Mouse (Mus musculus): Measurements from ENCODE around the gene Lpar2. TPM values are rescaled to one million over a fixed set of nuclear protein-coding genes. Genes with fewer than 3 reads are reported as not detected.

Gene Lpar2
- polyA plus RNA-seq, 1 experiment, result 0.54 TPM

DNA sequence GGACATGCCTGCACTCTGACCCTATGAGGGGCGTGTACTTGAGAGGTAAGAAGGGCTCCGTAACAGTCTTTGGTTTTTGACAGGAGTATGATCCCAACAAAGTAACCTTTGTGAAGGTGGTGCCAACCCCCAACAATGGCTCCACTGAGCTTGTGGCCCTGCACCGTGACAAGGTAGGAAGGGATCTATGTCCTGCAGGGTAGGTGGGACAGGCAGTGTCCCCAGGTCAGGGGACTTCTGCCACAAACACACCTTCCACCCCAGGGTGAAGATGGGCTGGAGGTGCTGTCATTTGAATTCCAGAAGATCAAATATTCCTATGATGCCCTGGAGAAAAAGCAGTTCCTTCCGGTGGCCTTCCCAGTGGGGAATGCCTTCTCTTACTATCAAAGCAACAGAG is 28.6 kb upstream of the Lpar2 start:
- Histone ChIP-seq H3K27ac (ENCODE audit: insufficient read depth, low read length) (no peak overlapping the region), H3K4me3 (ENCODE audit: insufficient read depth, low read length) (no peak overlapping the region), H3K4me1 (ENCODE audit: control insufficient read depth, insufficient read depth, low read length) (peaks cover 1% of the 10 kb centered on the region; the same call in 1 of the 2 replicates)
- TF ChIP-seq POLR2A (IDR thresholded peaks at IDR 0.05; ENCODE audit: extremely low read depth, insufficient read depth, low read length), result no peak
- no peak for TF ChIP-seq CTCF (IDR thresholded peaks at IDR 0.05; ENCODE audit: extremely low read depth, insufficient read depth, low read length)

DNA sequence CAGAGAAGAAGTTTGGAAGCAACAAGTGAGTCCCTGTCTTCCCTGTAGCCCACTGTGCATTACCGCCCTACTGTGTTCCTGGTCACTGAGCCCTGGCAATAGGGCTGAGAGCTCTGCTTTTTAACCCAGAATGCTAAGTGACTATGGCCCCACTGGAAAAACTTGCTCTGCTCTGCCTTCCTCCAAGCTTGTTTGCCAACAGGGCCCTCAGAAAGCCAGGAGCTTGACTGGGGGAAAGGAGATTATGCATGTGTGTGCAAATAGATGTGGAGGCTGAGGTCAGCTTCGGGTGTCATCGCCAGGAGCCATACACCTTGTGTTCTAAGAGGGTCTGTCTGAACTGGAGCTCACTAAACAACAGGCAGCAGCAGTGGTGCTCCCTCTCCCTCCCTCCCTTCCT is 28.1 kb upstream of the Lpar2 start:
- Histone ChIP-seq H3K4me1 (ENCODE audit: control insufficient read depth, insufficient read depth, low read length) (peaks cover 1% of the 10 kb centered on the region; the same call in 1 of the 2 replicates), H3K27ac (ENCODE audit: insufficient read depth, low read length) (no peak overlapping the region), H3K4me3 (ENCODE audit: insufficient read depth, low read length) (no peak overlapping the region)
- no peak for TF ChIP-seq POLR2A (IDR thresholded peaks at IDR 0.05; ENCODE audit: extremely low read depth, insufficient read depth, low read length)
- no peak for TF ChIP-seq CTCF (IDR thresholded peaks at IDR 0.05; ENCODE audit: extremely low read depth, insufficient read depth, low read length)

DNA sequence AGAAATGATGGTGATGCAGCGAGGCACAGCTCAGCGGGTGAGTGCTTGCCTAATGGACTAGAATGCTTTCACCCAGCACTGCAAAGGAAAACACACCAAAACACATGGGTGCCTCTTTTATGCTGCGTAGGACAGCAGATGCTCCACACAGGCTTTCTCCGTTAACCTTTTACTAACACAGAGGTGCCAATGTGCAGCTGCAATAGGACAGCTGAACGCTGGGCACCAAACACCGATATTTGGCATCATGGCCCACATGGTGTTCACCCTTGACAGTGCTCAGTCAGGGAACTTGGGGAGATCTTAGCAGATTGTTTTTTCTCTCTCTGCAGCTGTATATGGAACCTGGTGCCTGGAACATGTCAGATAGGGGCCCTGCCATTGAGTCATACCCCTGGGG is 27.3 kb upstream of the Lpar2 start:
- TF ChIP-seq CTCF (IDR thresholded peaks at IDR 0.05; ENCODE audit: extremely low read depth, insufficient read depth, low read length), result no peak
- TF ChIP-seq POLR2A (IDR thresholded peaks at IDR 0.05; ENCODE audit: extremely low read depth, insufficient read depth, low read length), result no peak
- Histone ChIP-seq H3K27ac (ENCODE audit: insufficient read depth, low read length) (no peak overlapping the region), H3K4me3 (ENCODE audit: insufficient read depth, low read length) (no peak overlapping the region)

DNA sequence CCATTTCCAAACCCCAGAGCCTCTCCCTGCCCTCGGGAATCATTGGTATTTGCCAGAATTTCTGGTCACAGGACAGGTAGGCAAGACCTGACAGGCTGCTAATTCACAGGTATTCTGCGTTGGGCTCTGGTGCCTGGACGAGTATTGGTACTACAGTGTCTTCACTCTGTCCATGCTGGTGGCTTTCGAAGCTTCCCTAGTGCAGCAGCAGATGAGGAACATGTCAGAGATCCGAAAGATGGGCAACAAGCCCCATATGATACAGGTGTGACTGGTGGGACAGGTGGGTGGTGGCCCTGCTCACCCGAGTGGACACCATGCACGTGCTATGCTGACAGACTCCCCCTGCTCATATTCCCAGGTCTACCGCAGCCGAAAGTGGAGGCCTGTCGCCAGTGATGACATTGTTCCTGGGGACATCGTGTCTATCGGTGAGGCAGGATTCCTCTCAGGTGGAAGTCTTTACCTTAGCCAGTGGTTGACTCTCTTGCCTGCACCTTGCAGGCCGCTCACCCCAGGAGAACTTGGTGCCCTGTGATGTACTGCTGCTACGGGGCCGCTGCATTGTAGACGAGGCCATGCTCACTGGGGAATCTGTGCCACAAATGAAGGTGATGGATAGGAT is 25.4 kb upstream of the Lpar2 start:
- no peak for TF ChIP-seq CTCF (IDR thresholded peaks at IDR 0.05; ENCODE audit: extremely low read depth, insufficient read depth, low read length)
- H3K4me1 ChIP-seq (ENCODE audit: control insufficient read depth, insufficient read depth, low read length), result peaks cover 1% of the 10 kb centered on the region; the same call in 1 of the 2 replicates
- no peak overlapping the region for H3K27ac ChIP-seq (ENCODE audit: insufficient read depth, low read length)
- no peak overlapping the region for H3K4me3 ChIP-seq (ENCODE audit: insufficient read depth, low read length)

More for the DNA sequence above, 27.3 kb upstream of the Lpar2 start:
- H3K4me1 ChIP-seq (ENCODE audit: control insufficient read depth, insufficient read depth, low read length), result peaks cover 1% of the 10 kb centered on the region; the same call in 1 of the 2 replicates

DNA sequence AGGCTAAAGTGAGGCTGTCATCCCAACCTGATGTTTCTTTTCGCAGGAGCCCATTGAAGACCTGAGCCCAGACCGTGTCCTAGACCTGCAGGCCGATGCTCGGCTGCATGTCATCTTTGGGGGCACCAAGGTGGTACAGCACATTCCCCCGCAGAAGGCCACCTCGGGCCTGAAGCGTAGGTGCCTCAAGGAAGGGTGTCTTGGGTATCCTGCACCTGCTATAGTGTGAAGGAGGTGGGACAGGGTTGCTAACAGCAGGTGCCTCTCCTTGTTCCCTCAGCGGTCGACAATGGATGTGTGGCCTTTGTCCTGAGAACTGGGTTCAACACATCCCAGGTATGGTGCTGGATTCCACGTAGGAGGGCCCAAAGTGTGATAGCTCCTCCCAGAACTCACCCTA is 24.6 kb upstream of the Lpar2 start:
- H3K4me1 ChIP-seq (ENCODE audit: control insufficient read depth, insufficient read depth, low read length), result peaks cover under 1% of the 10 kb centered on the region; the same call in 1 of the 2 replicates
- H3K4me3 ChIP-seq (ENCODE audit: insufficient read depth, low read length), result no peak overlapping the region
- H3K27ac ChIP-seq (ENCODE audit: insufficient read depth, low read length), result no peak overlapping the region
- TF ChIP-seq CTCF (IDR thresholded peaks at IDR 0.05; ENCODE audit: extremely low read depth, insufficient read depth, low read length) (no peak), POLR2A (IDR thresholded peaks at IDR 0.05; ENCODE audit: extremely low read depth, insufficient read depth, low read length) (no peak)

DNA sequence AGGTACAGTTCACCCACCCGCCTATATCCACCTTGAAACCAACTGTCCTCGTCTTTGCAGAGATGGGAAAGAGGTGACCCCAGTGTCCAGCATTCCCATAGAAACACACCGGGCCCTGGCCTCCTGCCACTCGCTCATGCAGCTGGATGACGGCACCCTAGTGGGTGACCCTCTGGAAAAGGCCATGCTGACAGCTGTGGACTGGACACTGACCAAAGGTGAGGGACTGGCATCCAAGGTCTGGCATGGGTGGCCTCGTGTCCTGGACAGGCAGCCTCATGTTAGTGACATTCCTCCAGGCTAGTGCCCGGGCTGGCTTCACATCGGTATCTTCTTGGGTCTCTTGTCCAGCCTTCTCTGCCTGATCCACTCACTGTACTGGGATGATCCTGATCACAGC is 23.0 kb upstream of the Lpar2 start:
- TF ChIP-seq POLR2A (IDR thresholded peaks at IDR 0.05; ENCODE audit: extremely low read depth, insufficient read depth, low read length), result no peak
- no peak overlapping the region for H3K4me3 ChIP-seq (ENCODE audit: insufficient read depth, low read length)
- no peak overlapping the region for H3K27ac ChIP-seq (ENCODE audit: insufficient read depth, low read length)
- no peaks in the 10 kb centered on the region for H3K4me1 ChIP-seq (ENCODE audit: control insufficient read depth, insufficient read depth, low read length)

DNA sequence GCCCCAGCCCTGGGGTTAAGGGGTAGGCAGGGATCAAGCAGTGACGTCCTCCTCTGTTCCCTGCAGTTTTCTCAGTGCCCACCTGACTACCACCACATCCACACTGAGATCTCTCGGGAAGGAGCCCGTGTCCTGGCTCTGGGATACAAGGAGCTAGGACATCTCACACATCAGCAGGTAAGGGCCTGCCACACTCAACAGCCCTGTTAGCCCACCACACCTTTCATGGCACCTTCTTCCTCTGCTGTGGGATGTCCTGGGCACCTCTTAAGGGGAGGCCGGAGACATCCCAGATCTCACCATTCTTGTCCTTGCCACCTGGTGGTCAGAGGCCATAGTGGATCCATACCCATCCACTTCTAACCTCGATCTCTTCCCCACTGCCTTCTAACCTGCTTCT is 22.3 kb upstream of the Lpar2 start:
- H3K27ac ChIP-seq (ENCODE audit: insufficient read depth, low read length), result no peak overlapping the region
- H3K4me1 ChIP-seq (ENCODE audit: control insufficient read depth, insufficient read depth, low read length), result no peaks in the 10 kb centered on the region
- TF ChIP-seq POLR2A (IDR thresholded peaks at IDR 0.05; ENCODE audit: extremely low read depth, insufficient read depth, low read length) (no peak), CTCF (IDR thresholded peaks at IDR 0.05; ENCODE audit: extremely low read depth, insufficient read depth, low read length) (no peak)
- H3K4me3 ChIP-seq (ENCODE audit: insufficient read depth, low read length), result no peak overlapping the region

DNA sequence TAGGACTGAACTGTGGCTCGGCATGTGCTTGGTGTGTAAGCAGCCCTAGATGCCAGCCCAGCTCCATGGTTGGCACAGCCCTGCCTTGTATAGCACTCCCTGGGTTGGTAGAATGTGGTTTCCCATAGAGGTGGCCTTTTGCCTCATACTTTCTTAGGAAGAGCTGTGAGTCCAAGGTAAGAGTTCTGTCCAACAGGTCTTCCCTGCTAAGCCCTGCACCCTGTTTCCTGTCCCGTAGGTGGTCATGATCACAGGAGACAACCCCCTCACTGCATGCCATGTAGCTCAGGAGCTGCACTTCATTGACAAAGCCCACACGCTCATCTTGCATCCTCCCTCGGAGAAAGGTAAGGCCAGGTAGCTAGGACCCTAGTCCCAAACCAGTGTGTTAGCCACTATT is 20.4 kb upstream of the Lpar2 start:
- Histone ChIP-seq H3K4me3 (ENCODE audit: insufficient read depth, low read length) (no peak overlapping the region), H3K4me1 (ENCODE audit: control insufficient read depth, insufficient read depth, low read length) (no peaks in the 10 kb centered on the region), H3K27ac (ENCODE audit: insufficient read depth, low read length) (no peak overlapping the region)
- TF ChIP-seq CTCF (IDR thresholded peaks at IDR 0.05; ENCODE audit: extremely low read depth, insufficient read depth, low read length) (no peak), POLR2A (IDR thresholded peaks at IDR 0.05; ENCODE audit: extremely low read depth, insufficient read depth, low read length) (no peak)

DNA sequence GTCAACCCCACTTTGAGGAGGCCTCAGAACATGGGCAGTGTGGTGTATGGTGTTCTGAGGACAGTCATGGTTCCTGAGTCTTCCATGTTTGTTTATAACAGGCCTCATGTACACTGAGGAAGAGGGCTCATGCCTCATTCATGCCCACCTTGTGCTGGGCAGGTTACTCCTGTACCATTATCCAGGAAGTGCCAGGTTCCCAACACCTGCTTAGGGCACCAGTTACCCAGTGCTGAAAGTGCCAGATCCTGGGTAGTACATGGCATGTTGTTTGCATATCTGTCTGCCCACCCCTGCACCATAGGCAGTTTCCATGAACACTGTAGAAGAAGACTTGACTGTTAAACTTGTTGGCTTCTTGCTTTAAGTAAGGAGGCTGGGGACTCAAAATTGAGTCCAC is 20.0 kb upstream of the Lpar2 start:
- no peak overlapping the region for H3K27ac ChIP-seq (ENCODE audit: insufficient read depth, low read length)
- no peak overlapping the region for H3K4me3 ChIP-seq (ENCODE audit: insufficient read depth, low read length)
- no peak for TF ChIP-seq POLR2A (IDR thresholded peaks at IDR 0.05; ENCODE audit: extremely low read depth, insufficient read depth, low read length)
- TF ChIP-seq CTCF (IDR thresholded peaks at IDR 0.05; ENCODE audit: extremely low read depth, insufficient read depth, low read length), result no peak
- no peaks in the 10 kb centered on the region for H3K4me1 ChIP-seq (ENCODE audit: control insufficient read depth, insufficient read depth, low read length)

DNA sequence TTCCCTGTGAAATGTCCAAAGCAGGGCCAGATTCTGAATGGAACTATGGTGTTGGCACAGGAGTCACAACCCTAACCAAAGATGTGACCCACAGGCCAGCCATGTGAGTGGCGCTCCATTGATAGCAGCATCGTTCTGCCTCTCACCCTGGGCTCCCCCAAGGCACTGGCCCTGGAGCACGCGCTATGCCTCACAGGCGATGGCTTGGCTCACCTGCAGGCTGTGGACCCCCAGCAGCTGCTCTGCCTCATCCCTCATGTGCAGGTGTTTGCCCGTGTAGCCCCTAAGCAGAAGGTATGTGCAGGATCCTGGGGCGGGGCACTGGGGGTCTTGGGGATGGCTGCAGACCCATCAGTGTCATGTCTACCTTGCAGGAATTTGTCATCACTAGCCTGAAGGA is 18.9 kb upstream of the Lpar2 start:
- Histone ChIP-seq H3K27ac (ENCODE audit: insufficient read depth, low read length) (no peak overlapping the region), H3K4me1 (ENCODE audit: control insufficient read depth, insufficient read depth, low read length) (no peaks in the 10 kb centered on the region), H3K4me3 (ENCODE audit: insufficient read depth, low read length) (no peak overlapping the region)
- TF ChIP-seq POLR2A (IDR thresholded peaks at IDR 0.05; ENCODE audit: extremely low read depth, insufficient read depth, low read length) (no peak), CTCF (IDR thresholded peaks at IDR 0.05; ENCODE audit: extremely low read depth, insufficient read depth, low read length) (no peak)

All from cortical plate, adult 2 months (tissue).